Mouse (Mus musculus) brain, embryonic 14.5 days (tissue): Measurements from ENCODE around the gene Lcmt1.

Experiments
- CTCF ChIP-seq: fragments of 200-500 bp; IDR thresholded peaks from 2 replicates; pipeline ENCODE4 v1.5.1; 2012; ENCODE audit warnings: inconsistent platforms, mild to moderate bottlenecking, moderate library complexity, borderline replicate concordance; ENCODE audit not compliant: insufficient read depth, insufficient read length; ENCODE audit errors: extremely low read depth
- POLR2A ChIP-seq: fragments of 200-500 bp; IDR thresholded peaks from 2 replicates; pipeline ENCODE4 v1.6.1; 2012; ENCODE audit warnings: mild to moderate bottlenecking, inconsistent platforms, borderline replicate concordance; ENCODE audit not compliant: poor library complexity, insufficient read depth, insufficient read length, severe bottlenecking; ENCODE audit errors: extremely low read depth

DNA sequence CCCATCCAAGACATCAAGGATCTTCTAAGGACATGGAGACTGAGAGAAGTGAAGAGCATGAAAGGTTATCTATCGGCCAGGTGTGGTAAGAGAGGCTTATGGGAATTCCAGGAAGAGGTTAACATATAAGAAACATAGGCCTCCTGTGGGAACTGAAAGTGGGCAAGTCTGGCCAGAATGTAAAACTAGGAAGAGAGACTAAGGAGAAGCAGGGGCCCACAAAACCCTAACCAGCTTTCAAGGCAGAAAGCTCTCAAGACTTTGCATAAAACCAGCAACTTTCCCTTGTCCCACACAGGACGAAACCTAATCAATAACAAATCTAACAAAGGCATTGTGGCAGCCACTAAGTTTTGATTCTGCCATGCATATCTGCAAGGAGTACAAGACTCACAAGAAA, 1.4 kb upstream of the Lcmt1 start:
- TF ChIP-seq CTCF (no peak), POLR2A (no peak)
